Mouse (Mus musculus) intestine, postnatal 0 days (tissue): ENCODE results near the gene Prkar2a. TPM values are rescaled to one million over a fixed set of nuclear protein-coding genes. Genes with fewer than 3 reads are reported as not detected.
A peak's percentile ranks its signal among the peaks of the same experiment; 100 is the strongest.

ENCODE experiments used
- ATAC-seq: fragments of 200-750 bp; cut with Nextera tagmentation; 2 replicates; pipeline ENCODE4 v1.8.0; 2017; ENCODE audit warnings: mild to moderate bottlenecking, moderate TSS enrichment, moderate library complexity
- H3K27ac ChIP-seq: fragments of 300-500 bp; sonication (generic); 2 replicates; pipeline ENCODE4 v1.5.1; 2014; ENCODE audit warnings: mild to moderate bottlenecking, low read depth, low read length, moderate library complexity
- H3K27me3 ChIP-seq: fragments of 300-500 bp; sonication (generic); replicated peaks from 2 replicates; pipeline ENCODE4 v1.6.1; 2014; ENCODE audit warnings: low read length, mixed read lengths; ENCODE audit not compliant: control insufficient read depth, insufficient read depth
- H3K36me3 ChIP-seq: fragments of 300-500 bp; sonication (generic); 2 replicates; pipeline ENCODE4 v1.6.1; 2014; ENCODE audit warnings: mild to moderate bottlenecking, moderate library complexity; ENCODE audit not compliant: control insufficient read depth, insufficient read depth
- H3K4me1 ChIP-seq: fragments of 300-500 bp; sonication (generic); replicated peaks from 2 replicates; pipeline ENCODE4 v1.6.1; 2014; ENCODE audit warnings: antibody characterized with exemption, low read length, mixed read lengths; ENCODE audit not compliant: control insufficient read depth, insufficient read depth
- H3K4me2 ChIP-seq: fragments of 300-500 bp; sonication (generic); replicated peaks from 2 replicates; pipeline ENCODE4 v1.6.1; 2014; ENCODE audit warnings: low read depth, mild to moderate bottlenecking, moderate library complexity
- H3K4me3 ChIP-seq: fragments of 300-500 bp; sonication (generic); 2 replicates; pipeline ENCODE4 v1.5.1; 2014; ENCODE audit warnings: low read depth, low read length
- H3K9ac ChIP-seq: fragments of 300-500 bp; sonication (generic); 2 replicates; pipeline ENCODE4 v1.6.1; 2014; ENCODE audit warnings: mild to moderate bottlenecking, low read depth, low read length
- H3K9me3 ChIP-seq: fragments of 300-500 bp; sonication (generic); 2 replicates; pipeline ENCODE4 v1.6.1; 2016; ENCODE audit warnings: mixed run types; ENCODE audit not compliant: control insufficient read depth
- CTCF ChIP-seq: sonication (generic); IDR thresholded peaks from 2 replicates; pipeline ENCODE4 v1.5.1; 2016; ENCODE audit warnings: low read depth, mild to moderate bottlenecking, control low read depth, antibody characterized with exemption, moderate library complexity
- WGBS: fragments of 180-500 bp; shearing (Covaris S2); extraction: QIAGEN DNeasy Blood & Tissue Kit; methylation state at CpG from one replicate; pipeline ENCODE4 v1.1.7; 2014; 5-methylcytosine and 5-hydroxymethylcytosine counted together
- polyA plus RNA-seq: library from polyadenylated mRNA; unstranded; fragments of >200 nt; fragmentation: Nextera tagmentation; extraction: Ambion mirVana; gene quantifications from 2 replicates; pipeline ENCODE4 v1.2.1, GENCODE M21; 2015

Prkar2a gene
- polyA plus RNA-seq, 1 experiment from 2014 or later, result 28.3 TPM

- 73% methylated on average over 9 of the region's 9 CpGs for WGBS
Measured at GRCm38 (mm10) chr9:108753326-108753725, 64.2 kb downstream of the Prkar2a start.

GRCm38 (mm10) chr9:108753976-108754375 lies 64.9 kb downstream of the Prkar2a start:
- Histone ChIP-seq H3K27ac (no peak overlapping the region), H3K9ac (no peak overlapping the region), H3K36me3 (no peaks in the 10 kb centered on the region), H3K27me3 (no peaks in the 10 kb centered on the region), H3K9me3 (no peaks in the 10 kb centered on the region), H3K4me2 (no peak overlapping the region), H3K4me1 (no peaks in the 10 kb centered on the region), H3K4me3 (no peak overlapping the region)
- 80% methylated on average over 3 of the region's 3 CpGs for WGBS
- no peak for TF ChIP-seq CTCF
- no peak for ATAC-seq

More at GRCm38 (mm10) chr9:108753326-108753725, 64.2 kb downstream of the Prkar2a start:
- no peak overlapping the region for H3K9ac ChIP-seq
- H3K36me3 ChIP-seq, result peaks cover 4% of the 10 kb centered on the region; the same call in 1 of the 2 replicates
- H3K9me3 ChIP-seq, result no peaks in the 10 kb centered on the region
- no peaks in the 10 kb centered on the region for H3K27me3 ChIP-seq
- no peak overlapping the region for H3K27ac ChIP-seq
- H3K4me1 ChIP-seq, result no peaks in the 10 kb centered on the region
- peak; percentile 43; the same call in 1 of the 2 replicates for ATAC-seq
- H3K4me2 ChIP-seq, result no peak overlapping the region
- H3K4me3 ChIP-seq, result no peak overlapping the region
- TF ChIP-seq CTCF, result peak; percentile 86

GRCm38 (mm10) chr9:108754423-108754822 lies 65.3 kb downstream of the Prkar2a start:
- Histone ChIP-seq H3K9me3 (no peaks in the 10 kb centered on the region), H3K36me3 (no peaks in the 10 kb centered on the region), H3K4me2 (no peak overlapping the region), H3K4me3 (no peak overlapping the region), H3K27ac (no peak overlapping the region), H3K9ac (no peak overlapping the region), H3K4me1 (no peaks in the 10 kb centered on the region), H3K27me3 (no peaks in the 10 kb centered on the region)
- no peak for TF ChIP-seq CTCF
- ATAC-seq, result no peak
- 82% methylated on average over 5 of the region's 5 CpGs for WGBS

GRCm38 (mm10) chr9:108757406-108757805 lies 68.3 kb downstream of the Prkar2a start:
- WGBS, result 57% methylated on average over 6 of the region's 6 CpGs
- Histone ChIP-seq H3K9ac (no peak overlapping the region), H3K4me2 (no peak overlapping the region), H3K36me3 (no peaks in the 10 kb centered on the region), H3K4me3 (no peak overlapping the region), H3K4me1 (no peaks in the 10 kb centered on the region), H3K27ac (no peak overlapping the region), H3K9me3 (no peaks in the 10 kb centered on the region), H3K27me3 (no peaks in the 10 kb centered on the region)
- no peak for TF ChIP-seq CTCF
- ATAC-seq, result no peak

GRCm38 (mm10) chr9:108759121-108759520 lies 70.0 kb downstream of the Prkar2a start:
- H3K27me3 ChIP-seq, result no peaks in the 10 kb centered on the region
- H3K4me1 ChIP-seq, result no peaks in the 10 kb centered on the region
- no peak overlapping the region for H3K9ac ChIP-seq
- WGBS, result 96% methylated on average over 20 of the region's 20 CpGs
- no peak for ATAC-seq
- no peak overlapping the region for H3K4me2 ChIP-seq
- no peak overlapping the region for H3K27ac ChIP-seq
- TF ChIP-seq CTCF, result no peak
- no peaks in the 10 kb centered on the region for H3K9me3 ChIP-seq
- H3K36me3 ChIP-seq, result no peaks in the 10 kb centered on the region
- no peak overlapping the region for H3K4me3 ChIP-seq

- Histone ChIP-seq H3K4me3 (no peak overlapping the region), H3K9me3 (no peaks in the 10 kb centered on the region), H3K4me2 (no peak overlapping the region), H3K36me3 (no peaks in the 10 kb centered on the region), H3K4me1 (no peaks in the 10 kb centered on the region), H3K27ac (no peak overlapping the region), H3K9ac (no peak overlapping the region), H3K27me3 (no peaks in the 10 kb centered on the region)
- TF ChIP-seq CTCF, result peak; percentile 86
- no peak for ATAC-seq
- WGBS, result 65% methylated on average over 2 of the region's 2 CpGs
Measured at GRCm38 (mm10) chr9:108759805-108760204, 70.7 kb downstream of the Prkar2a start.

- no peak for ATAC-seq
- no peak overlapping the region for H3K4me3 ChIP-seq
- no peak overlapping the region for H3K4me2 ChIP-seq
- H3K27ac ChIP-seq, result no peak overlapping the region
- H3K9ac ChIP-seq, result no peak overlapping the region
- TF ChIP-seq CTCF, result no peak
- H3K36me3 ChIP-seq, result no peaks in the 10 kb centered on the region
- H3K4me1 ChIP-seq, result no peaks in the 10 kb centered on the region
- H3K9me3 ChIP-seq, result no peaks in the 10 kb centered on the region
- no peaks in the 10 kb centered on the region for H3K27me3 ChIP-seq
Measured at GRCm38 (mm10) chr9:108761561-108761960, 72.4 kb downstream of the Prkar2a start.
